Mouse (Mus musculus) stomach, embryonic 14.5 days (tissue): ENCODE data around the gene Tsc22d1. TPM values are rescaled to one million over a fixed set of nuclear protein-coding genes. Genes with fewer than 3 reads are reported as not detected.

Source experiments
- ATAC-seq: fragments of 200-750 bp; cut with Nextera tagmentation; 2 replicates; pipeline ENCODE4 v1.8.0; 2017; ENCODE audit warnings: low read depth, moderate TSS enrichment; ENCODE audit not compliant: insufficient number of reproducible peaks, insufficient read depth, low FRiP score
- H3K27ac ChIP-seq: fragments of 300-500 bp; sonication (generic); 2 replicates; pipeline ENCODE4 v1.5.1; 2014; ENCODE audit warnings: mild to moderate bottlenecking, low read length, moderate library complexity, mixed read lengths
- H3K27me3 ChIP-seq: fragments of 300-500 bp; sonication (generic); 2 replicates; pipeline ENCODE4 v1.6.1; 2014; ENCODE audit warnings: low read length, control low read depth, mixed read lengths; ENCODE audit not compliant: control insufficient read depth, insufficient read depth
- H3K36me3 ChIP-seq: fragments of 300-500 bp; sonication (generic); 2 replicates; pipeline ENCODE4 v1.6.1; 2014; ENCODE audit warnings: mild to moderate bottlenecking, control low read depth, low read length, moderate library complexity, mixed read lengths; ENCODE audit not compliant: control insufficient read depth, insufficient read depth
- H3K4me1 ChIP-seq: fragments of 300-500 bp; sonication (generic); 2 replicates; pipeline ENCODE4 v1.6.1; 2014; ENCODE audit warnings: low read length, control low read depth, mixed read lengths; ENCODE audit not compliant: control insufficient read depth, insufficient read depth
- H3K4me2 ChIP-seq: fragments of 300-500 bp; sonication (generic); replicated peaks from 2 replicates; pipeline ENCODE4 v1.6.1; 2014; ENCODE audit warnings: low read depth, low read length, control low read depth
- H3K4me3 ChIP-seq: fragments of 300-500 bp; sonication (generic); 2 replicates; pipeline ENCODE4 v1.5.1; 2014; ENCODE audit warnings: low read depth, low read length, control low read depth
- H3K9ac ChIP-seq: fragments of 300-500 bp; sonication (generic); replicated peaks from 2 replicates; pipeline ENCODE4 v1.6.1; 2014; ENCODE audit warnings: low read depth, mild to moderate bottlenecking, control low read depth, low read length, moderate library complexity, mixed read lengths
- H3K9me3 ChIP-seq: fragments of 300-500 bp; sonication (generic); 2 replicates; pipeline ENCODE4 v1.6.1; 2016; ENCODE audit warnings: low read depth, low read length, control low read depth; ENCODE audit not compliant: control insufficient read depth
- WGBS: fragments of 180-500 bp; shearing (Covaris S2); extraction: QIAGEN DNeasy Blood & Tissue Kit; methylation state at CpG from one replicate; pipeline ENCODE4 v1.1.7; 2014; 5-methylcytosine and 5-hydroxymethylcytosine counted together
- polyA plus RNA-seq: library from polyadenylated mRNA; unstranded; fragments of >200 nt; fragmentation: Nextera tagmentation; extraction: Ambion mirVana; gene quantifications from 2 replicates; pipeline ENCODE4 v1.2.1, GENCODE M21; 2014

Gene Tsc22d1
- polyA plus RNA-seq, 1 experiment from 2014 or later, result 656 TPM

DNA sequence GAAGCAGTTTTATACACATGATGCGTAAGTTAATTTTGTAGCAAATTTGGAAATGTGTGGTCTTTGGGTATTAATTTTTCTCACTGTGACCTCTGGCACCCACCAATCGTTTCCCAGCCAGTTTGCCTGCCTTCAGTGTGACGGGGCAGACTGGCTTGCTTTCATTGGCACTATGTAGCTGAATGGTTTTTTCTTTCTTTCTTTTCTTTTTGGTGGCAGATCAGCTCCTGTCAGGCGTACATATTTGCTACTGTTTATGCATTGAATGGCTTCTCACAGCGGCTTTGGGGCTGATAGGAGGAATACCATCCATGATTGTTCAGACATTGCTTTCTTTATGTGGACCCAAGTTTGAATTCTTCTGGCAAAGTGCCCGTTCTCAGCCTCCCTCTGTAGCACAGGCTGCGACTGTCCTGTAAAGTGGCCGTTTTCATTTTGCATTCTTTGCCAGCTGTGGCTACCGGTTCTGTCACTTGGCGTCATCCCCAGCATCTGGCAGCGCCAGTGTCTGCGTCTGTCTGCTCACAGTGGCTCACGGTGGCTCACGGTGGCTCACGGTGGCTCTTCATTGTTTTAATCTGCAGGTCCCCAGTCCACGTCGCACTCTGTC lies 38.1 kb downstream of the Tsc22d1 start:
- no peak for ATAC-seq
- no peak overlapping the region for H3K4me2 ChIP-seq
- H3K4me1 ChIP-seq, result peaks cover 4% of the 10 kb centered on the region; the same call in 1 of the 2 replicates
- no peaks in the 10 kb centered on the region for H3K9me3 ChIP-seq
- H3K27ac ChIP-seq, result no peak overlapping the region
- H3K27me3 ChIP-seq, result no peaks in the 10 kb centered on the region
- H3K4me3 ChIP-seq, result no peak overlapping the region
- no peaks in the 10 kb centered on the region for H3K36me3 ChIP-seq
- WGBS, result 80% methylated on average over 17 of the region's 17 CpGs
- no peak overlapping the region for H3K9ac ChIP-seq

DNA sequence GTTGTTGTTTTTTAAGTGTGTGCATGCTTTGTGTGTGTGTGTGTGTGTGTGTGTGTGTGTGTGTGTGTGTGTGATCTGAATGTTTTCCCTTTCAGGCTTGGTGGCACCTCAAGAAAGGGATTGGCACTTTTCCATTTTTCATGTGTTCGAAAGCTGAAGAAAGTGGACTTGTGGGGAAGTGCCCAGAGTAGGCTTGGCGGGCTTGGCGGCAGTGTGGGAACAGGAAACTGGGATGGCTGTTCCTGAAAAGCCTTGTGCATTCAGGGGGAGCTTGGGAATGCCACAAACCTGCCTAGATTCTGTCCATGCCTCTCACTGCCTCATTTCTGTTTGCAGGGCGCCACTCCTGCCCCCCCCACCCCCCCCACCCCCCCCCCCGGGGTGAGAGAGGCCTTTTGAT lies 39.9 kb downstream of the Tsc22d1 start:
- WGBS, result 70% methylated on average over 5 of the region's 5 CpGs
- no peak overlapping the region for H3K27ac ChIP-seq
- H3K4me1 ChIP-seq, result peaks cover 4% of the 10 kb centered on the region; the same call in 1 of the 2 replicates
- H3K4me2 ChIP-seq, result no peak overlapping the region
- no peaks in the 10 kb centered on the region for H3K27me3 ChIP-seq
- no peak for ATAC-seq
- H3K9me3 ChIP-seq, result no peaks in the 10 kb centered on the region
- H3K4me3 ChIP-seq, result no peak overlapping the region
- H3K36me3 ChIP-seq, result no peaks in the 10 kb centered on the region
- H3K9ac ChIP-seq, result no peak overlapping the region

- H3K4me1 ChIP-seq, result peaks cover 4% of the 10 kb centered on the region; the same call in 1 of the 2 replicates
- WGBS, result 84% methylated on average over 7 of the region's 7 CpGs
- no peak overlapping the region for H3K9ac ChIP-seq
- H3K27ac ChIP-seq, result no peak overlapping the region
- H3K4me3 ChIP-seq, result no peak overlapping the region
- H3K9me3 ChIP-seq, result no peaks in the 10 kb centered on the region
- H3K36me3 ChIP-seq, result no peaks in the 10 kb centered on the region
- no peak for ATAC-seq
- H3K27me3 ChIP-seq, result no peaks in the 10 kb centered on the region
- H3K4me2 ChIP-seq, result no peak overlapping the region
These were observed 40.4 kb downstream of the Tsc22d1 start for GRCm38 (mm10) chr14:76455159-76455558.

DNA sequence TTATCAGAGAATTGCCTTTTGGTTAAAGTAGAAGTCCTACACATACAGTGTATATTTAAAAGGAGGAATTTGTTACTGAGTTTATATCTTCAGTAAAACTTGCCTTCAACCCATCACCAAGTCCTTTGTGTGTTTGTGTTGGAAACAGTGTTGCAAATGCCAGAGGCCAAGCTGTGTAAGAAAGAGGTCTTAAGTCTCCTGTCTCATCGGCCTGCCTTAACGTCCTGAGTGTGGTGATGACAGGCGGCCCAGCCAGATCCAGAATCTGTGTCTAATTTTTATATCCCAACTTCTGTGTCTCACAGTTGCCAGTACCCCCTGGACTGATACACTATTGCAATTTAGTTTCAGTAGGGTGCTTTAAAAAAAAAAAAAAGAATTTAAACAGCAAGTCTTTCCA lies 42.9 kb downstream of the Tsc22d1 start:
- Histone ChIP-seq H3K4me3 (no peak overlapping the region), H3K4me1 (no peaks in the 10 kb centered on the region), H3K9me3 (no peaks in the 10 kb centered on the region), H3K4me2 (no peak overlapping the region), H3K36me3 (no peaks in the 10 kb centered on the region), H3K27me3 (no peaks in the 10 kb centered on the region), H3K27ac (no peak overlapping the region), H3K9ac (no peak overlapping the region)
- no peak for ATAC-seq
- WGBS, result 85% methylated on average over 3 of the region's 3 CpGs

DNA sequence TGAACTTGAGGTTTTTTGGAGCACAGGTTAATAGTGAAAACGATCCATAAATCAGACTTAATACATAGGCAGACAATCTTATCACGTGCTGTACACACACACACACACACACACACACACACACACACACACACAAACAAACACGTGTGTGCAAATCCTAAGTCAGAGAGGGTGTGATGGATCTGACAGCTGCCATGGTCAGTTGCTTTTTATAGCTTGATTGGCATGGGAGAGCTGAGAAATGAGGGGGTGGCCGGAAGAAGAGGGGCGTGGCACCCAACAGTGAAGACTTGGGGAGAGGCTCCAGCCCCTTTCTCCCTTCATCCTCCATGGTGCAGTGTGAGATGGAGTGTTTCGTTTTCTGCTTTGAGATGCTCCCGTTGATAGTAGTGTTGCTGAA lies 45.4 kb downstream of the Tsc22d1 start:
- Histone ChIP-seq H3K4me2 (no peak overlapping the region), H3K9ac (no peak overlapping the region), H3K9me3 (no peaks in the 10 kb centered on the region), H3K27ac (no peak overlapping the region), H3K27me3 (no peaks in the 10 kb centered on the region), H3K4me1 (peaks cover 7% of the 10 kb centered on the region; the same call in 1 of the 2 replicates), H3K4me3 (no peak overlapping the region), H3K36me3 (no peaks in the 10 kb centered on the region)
- 75% methylated on average over 7 of the region's 7 CpGs for WGBS
- no peak for ATAC-seq

- H3K27me3 ChIP-seq, result no peaks in the 10 kb centered on the region
- H3K27ac ChIP-seq, result no peak overlapping the region
- 87% methylated on average over 10 of the region's 10 CpGs for WGBS
- no peak for ATAC-seq
- H3K4me3 ChIP-seq, result no peak overlapping the region
- no peaks in the 10 kb centered on the region for H3K36me3 ChIP-seq
- no peak overlapping the region for H3K4me2 ChIP-seq
- peaks cover 7% of the 10 kb centered on the region; the same call in 1 of the 2 replicates for H3K4me1 ChIP-seq
- H3K9ac ChIP-seq, result no peak overlapping the region
- H3K9me3 ChIP-seq, result no peaks in the 10 kb centered on the region
These were observed 46.5 kb downstream of the Tsc22d1 start for GRCm38 (mm10) chr14:76461182-76461775.

- H3K4me1 ChIP-seq, result peaks cover 12% of the 10 kb centered on the region
- ATAC-seq, result no peak
These were observed 48.8 kb downstream of the Tsc22d1 start for GRCm38 (mm10) chr14:76463414-76464098.

DNA sequence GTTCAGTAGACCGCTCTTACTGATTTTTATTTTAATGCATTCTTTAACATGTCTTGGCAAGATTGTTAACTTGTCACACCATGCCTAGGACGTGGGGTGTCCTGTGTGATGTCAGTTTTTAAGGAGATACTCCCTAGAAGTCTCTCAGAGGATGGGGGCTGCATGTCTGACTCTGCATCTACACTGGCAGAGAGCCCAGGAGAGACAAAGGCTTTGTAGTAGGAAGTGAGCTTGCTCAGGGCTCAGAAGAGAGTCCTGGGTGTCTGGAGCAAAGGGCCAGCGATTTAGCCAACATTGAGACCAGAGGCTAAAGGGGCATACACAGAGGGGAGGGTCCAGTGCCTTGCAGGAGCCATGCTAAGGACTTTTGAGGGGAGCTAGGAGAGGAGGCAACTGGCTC lies 50.2 kb downstream of the Tsc22d1 start:
- no peaks in the 10 kb centered on the region for H3K36me3 ChIP-seq
- H3K4me3 ChIP-seq, result no peak overlapping the region
- 65% methylated on average over 3 of the region's 3 CpGs for WGBS
- no peak overlapping the region for H3K4me2 ChIP-seq
- no peak for ATAC-seq
- no peak overlapping the region for H3K9ac ChIP-seq
- no peaks in the 10 kb centered on the region for H3K27me3 ChIP-seq
- peaks cover 12% of the 10 kb centered on the region for H3K4me1 ChIP-seq
- H3K9me3 ChIP-seq, result no peaks in the 10 kb centered on the region
- no peak overlapping the region for H3K27ac ChIP-seq

More at GRCm38 (mm10) chr14:76463414-76464098, 48.8 kb downstream of the Tsc22d1 start:
- peak overlapping the region; percentile 56; the same call in 1 of the 2 replicates for H3K27ac ChIP-seq
- no peak overlapping the region for H3K4me2 ChIP-seq
- no peaks in the 10 kb centered on the region for H3K36me3 ChIP-seq
- 75% methylated on average over 4 of the region's 4 CpGs for WGBS
- H3K9me3 ChIP-seq, result no peaks in the 10 kb centered on the region
- no peaks in the 10 kb centered on the region for H3K27me3 ChIP-seq
- H3K4me3 ChIP-seq, result no peak overlapping the region
- H3K9ac ChIP-seq, result no peak overlapping the region
